Mouse (Mus musculus) left cerebral cortex, postnatal 4 days (tissue): ENCODE measurements at regions not wholly inside any gene's neighbourhood (a gene's known extent, or its start where the extent isn't known, plus 50 kb on each side); places are given as distances from the start of the nearest gene placed in this dataset.

ENCODE experiments used
- DNase-seq: peaks from one replicate; pipeline ENCODE4 v3.0.0-alpha.2; 2022
- intact Hi-C: fragments of 180-260 bp; cut with DNase I; formaldehyde crosslinking; loops from one replicate; pipeline ENCODE4 v1.15.1; 2025

DNA sequence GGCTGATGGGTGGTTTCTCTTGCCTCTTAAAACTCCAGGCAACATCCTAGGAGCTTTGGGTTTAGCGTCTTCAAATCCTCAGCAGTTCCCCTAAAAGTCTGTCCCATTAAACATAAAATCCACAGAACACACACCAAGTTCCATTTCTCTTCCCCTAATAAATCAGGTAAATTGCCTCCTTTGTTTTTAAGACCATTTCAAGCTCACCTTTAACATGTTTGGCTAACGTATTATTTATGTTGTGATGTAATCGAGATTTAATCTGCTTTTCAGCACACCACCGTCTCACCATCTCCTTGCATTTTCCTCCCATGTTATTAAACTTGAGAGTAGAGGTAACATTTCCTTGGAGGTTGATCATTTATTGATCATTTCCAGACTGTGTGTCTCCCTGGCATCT, 286.6 kb upstream of the Nfe2l3 start:
- intact Hi-C loops, result no loop called here
- no peak for DNase-seq

DNA sequence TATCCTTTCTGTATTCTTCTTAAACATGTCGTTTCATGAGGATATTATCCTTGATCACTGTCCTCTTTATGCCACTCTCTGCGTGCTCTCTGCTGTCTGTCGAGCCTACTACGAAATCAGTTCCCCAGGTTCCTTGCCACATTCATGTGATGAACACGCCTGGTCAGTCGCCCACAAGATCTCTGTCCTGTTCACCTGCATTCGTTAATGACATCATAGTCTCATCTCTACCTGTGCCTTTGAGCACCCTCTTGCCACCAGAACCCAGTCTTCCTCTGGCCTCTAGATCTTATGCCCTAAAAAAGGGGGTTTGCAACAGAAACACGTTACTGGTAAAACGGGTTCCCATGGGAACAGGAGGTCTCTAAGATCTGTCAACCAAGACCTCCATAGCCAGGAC, 283.6 kb upstream of the Nfe2l3 start:
- DNase-seq, result no peak
- intact Hi-C loops, result no loop called here

DNA sequence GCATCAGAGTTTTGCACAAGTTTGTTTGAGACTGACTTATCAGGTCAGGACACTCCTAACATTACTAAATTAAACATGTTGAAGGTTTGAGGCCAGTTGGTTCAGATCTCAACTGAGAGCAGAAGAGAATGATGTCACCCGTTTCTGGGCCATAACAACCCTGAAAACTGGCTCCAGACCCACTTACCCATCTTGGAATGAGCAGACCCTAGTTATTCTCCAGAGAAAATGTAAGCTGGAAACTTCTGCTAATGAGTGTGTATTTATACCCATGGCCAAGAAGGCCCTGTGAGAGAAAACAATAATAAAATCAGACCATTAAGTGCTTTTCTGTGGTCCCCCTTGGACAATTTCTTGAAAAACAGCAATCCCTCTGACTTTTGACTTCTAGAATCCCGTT, 282.4 kb upstream of the Nfe2l3 start:
- DNase-seq, result no peak
- intact Hi-C loops, result no loop called here

DNA sequence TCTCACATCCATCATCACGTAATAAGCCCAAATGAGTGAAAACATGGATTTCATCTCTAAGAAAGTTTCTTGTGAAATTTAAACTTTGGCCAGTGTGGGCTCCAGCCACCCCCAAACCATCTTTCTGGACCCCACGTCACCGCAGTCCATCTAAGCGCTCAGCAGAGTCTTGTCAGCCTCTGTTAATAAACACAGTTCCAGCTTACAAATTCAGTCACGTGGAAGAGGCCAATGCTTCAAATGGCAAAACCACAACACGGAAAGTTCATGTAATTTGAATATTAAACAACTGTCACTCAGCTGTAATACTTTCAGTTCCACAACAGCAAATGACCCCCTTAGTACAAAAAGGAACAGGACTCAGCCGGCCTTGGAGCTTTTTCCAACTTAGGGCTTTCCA, 282.0 kb upstream of the Nfe2l3 start:
- DNase-seq, result no peak
- intact Hi-C loops, result no loop called here

DNA sequence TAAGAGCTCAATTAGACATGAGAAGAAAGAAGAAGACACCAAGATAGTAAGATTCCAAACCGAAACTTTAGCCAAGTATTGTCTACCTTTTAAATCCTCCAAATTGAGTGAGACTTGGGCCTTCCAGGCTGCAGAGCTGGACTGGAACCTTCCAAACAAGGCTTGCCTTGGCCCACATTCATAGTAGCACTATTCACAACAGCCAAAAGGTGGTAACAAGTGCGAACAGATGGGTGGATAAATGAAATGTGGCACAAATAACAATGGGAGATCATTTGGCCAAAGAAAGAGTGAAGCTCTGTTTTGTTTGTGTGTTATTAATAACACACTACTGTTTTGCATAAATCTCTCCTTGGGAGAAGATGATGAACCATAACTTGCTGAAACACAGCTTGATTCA, 281.6 kb upstream of the Nfe2l3 start:
- no peak for DNase-seq
- intact Hi-C loops, result no loop called here

DNA sequence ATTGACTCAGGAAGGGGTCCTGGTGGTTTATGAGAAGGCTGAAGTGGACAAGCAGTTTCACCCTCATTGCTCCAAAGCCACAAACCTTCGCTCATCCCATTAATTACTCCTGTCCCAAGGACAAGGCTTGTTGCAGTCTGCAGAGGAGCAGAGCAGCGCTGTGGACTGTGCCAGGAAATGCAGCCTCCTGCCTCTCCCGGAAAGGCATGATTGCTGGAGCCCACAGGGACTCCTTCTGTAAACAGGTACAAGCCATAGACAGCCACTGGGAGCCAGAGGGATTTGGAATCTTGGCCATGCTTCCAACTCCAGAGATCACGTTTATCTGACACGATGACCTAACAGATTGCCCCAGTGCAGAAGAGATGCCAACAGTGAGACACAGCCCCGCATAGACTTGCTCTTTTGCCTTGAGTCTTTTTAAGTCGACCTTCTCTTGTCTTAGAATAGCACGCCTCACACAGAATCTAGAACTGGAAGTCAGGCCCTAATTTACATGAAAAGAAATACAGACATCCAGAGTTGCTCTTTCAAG, 275.6 kb upstream of the Nfe2l3 start:
- intact Hi-C loops, result no loop called here
- no peak for DNase-seq

DNA sequence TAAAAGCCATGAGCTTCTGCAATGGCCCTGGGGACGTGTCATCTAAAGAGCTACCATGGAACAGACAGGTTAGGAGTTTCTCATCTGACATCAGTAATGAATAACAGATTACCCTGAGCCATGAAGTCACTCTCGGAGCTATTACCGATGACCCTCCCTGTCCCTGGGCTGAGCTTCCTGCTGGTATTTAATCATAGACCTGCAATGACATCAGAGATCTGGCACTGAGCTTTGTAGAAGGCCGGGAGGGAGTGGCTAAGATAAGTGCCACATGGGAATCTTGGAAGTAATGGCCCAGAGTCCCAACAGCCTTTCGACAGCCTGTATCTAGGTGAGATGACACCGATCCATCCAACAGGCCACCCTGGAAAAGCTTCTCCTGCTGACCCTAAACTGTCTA, 271.3 kb upstream of the Nfe2l3 start:
- intact Hi-C loops, result no loop called here
- no peak for DNase-seq

DNA sequence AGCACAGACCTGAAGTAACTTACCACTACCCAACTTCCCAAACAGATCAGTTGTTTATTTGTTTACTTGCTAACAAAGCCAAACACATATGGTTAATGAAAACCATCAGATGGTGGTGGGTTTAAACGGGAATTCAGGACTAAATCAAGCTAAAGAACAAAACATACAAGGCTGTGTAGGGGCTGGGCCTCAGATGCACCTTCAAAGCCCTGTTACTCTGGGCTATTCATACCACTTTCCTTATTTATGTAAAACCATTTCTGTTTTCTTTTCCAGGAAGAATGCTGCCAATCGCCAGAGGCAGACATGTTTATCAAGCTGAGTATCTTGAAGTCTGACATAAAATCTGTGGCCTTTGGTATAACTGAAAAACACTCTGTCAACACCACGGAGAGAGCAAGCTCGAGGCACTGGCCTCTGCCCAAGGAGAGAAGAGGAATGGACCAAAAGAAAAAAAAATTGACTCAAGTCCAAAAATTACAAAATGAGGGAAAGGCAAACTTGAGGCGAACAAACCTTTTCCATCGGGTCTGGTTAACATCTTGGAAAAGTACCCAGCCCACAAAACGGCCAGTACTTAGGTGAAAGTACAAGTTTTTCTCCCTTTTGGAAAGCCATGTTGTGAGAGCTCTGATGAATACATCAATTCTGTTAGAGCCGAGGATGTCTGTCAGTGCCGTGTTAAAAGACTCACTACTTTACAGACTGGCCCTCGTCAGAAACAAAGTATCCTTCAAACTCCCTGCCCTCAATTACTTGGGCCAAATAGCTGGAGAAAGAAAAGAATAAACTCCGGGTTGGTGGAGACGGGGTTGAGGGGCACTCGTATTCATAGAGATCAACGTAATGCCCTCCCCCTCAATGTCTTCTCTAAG, 270.0 kb upstream of the Nfe2l3 start:
- no peak for DNase-seq
- intact Hi-C loops, result no loop called here

DNA sequence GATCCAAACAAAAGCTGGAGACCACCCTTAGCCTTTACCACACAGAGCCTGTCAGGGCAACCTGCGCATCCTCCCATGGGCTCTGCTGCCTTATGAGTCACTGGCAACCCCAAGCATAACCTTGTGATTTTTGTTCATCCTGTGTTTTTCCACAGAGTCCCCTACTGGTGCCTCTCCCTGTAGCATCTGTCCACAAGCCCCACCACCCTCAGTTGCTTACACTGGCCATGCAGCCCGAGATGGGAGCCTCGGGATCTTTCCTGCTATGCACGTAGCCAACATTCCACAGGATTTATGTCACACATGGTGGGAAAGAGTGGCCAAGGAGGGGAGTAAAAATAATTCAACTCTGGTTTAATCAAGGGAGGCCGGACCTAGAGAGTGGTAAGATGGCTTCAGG, 269.2 kb upstream of the Nfe2l3 start:
- intact Hi-C loops, result no loop called here
- DNase-seq, result no peak

DNA sequence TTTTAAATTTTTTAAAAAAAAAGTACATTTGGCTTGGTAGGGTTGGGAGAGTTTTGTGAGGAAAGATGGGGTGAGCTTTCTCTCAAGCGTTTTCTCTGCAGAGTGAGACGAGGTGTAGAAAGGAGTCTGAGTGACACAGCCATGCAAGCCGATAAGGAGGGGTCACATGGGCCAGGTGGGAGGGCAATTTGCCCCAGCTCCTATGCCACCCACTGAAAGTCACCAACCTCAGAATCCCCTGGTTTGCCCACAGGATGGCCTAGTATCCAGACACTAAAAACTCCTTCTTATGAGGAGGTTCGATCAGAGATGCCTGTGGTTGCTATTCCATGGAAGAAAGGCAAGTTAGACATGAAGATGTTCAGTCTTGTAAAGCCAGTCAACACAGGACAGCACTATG, 268.6 kb upstream of the Nfe2l3 start:
- intact Hi-C loops, result no loop called here
- no peak for DNase-seq

DNA sequence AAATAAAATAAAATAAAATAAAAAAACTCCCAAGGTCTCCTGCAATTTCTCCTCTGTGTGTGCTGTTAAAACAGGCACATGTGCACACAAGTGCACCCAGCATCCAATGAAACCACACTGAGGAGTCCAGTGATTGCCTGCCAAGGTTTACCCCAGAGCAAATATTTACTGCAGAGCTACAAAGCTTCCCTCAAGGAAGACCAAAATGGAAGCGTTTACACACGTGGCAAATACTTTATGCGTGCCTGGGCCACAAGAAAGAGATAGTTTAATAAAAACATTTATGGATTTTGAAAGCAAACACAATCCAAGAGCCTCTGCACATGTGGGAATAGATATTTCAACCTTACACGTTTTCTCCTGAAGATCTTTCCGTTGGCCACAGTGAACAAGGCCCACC, 265.4 kb upstream of the Nfe2l3 start:
- DNase-seq, result no peak
- intact Hi-C loops, result no loop called here

DNA sequence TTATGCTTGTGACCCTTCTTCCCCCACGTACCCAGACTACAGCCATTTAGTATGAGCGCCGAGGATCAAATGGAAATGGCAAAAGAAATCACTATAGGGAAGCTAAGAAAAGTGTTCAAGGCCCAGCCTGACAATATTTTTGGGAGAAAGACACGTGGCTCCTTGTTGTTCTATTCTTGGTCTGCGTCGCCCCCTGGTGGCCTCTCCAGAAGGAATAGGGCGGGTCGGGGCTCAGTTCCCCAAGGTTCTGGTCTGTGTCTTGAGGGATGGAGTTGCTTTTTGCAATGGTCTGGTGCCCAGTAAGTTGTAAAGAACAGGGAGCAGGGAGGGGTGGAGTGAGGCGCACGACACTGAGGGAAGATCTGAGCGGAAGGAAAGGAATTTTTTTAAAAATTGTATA, 264.4 kb upstream of the Nfe2l3 start:
- intact Hi-C loops, result loop anchor here (2.0 kb wide), 3 partner anchors 231 to 489 kb away; no protein-coding TSS in a partner anchor
- peak; percentile 92 for DNase-seq

DNA sequence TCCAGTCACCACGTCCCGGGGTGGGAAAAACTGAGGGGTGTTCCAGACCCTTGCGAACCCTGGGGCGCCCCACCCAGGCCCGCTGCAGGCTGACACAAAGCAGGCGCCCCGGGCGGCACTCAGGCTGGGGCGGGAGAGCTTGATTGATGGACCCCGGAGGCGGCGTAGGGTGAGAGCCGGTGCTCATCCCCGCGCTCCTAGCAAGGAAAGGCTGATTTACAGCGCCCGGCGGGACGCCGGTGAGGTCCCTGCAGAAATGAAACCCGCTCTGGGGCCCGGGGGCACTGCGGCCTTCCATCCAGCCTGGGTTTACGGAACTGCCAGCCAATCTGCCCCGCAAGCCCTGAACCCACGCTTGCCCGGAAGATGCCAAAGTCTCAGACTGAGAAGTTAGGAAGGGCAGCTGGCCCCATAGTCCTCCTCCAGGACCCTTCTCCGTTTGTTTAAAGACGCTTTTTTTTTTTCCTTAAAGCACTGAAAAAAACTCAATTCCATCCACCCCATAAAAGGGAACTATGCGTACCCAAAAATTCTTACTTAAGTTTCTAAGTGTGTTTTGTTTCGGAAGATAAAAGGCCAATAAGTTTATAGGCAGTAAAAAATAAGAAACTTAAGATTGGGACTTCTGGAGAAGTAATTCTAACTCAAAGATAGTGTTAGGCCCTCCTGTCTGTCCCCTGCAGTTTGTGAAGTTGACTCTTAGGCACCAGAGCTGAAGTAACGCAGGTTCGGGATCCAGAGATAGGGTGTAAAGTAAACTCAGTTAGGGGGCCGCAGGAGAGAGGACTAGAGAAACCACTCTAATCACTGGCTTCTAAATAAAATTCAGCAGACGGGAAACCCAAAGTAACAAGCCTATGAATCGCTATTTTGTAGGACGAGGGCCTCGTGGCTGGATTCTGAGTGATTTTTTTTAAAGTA, 263.4 kb upstream of the Nfe2l3 start:
- DNase-seq, result peak; percentile 35
- intact Hi-C loops, result loop anchor here (2.0 kb wide), 3 partner anchors 232 to 490 kb away; no protein-coding TSS in a partner anchor

DNA sequence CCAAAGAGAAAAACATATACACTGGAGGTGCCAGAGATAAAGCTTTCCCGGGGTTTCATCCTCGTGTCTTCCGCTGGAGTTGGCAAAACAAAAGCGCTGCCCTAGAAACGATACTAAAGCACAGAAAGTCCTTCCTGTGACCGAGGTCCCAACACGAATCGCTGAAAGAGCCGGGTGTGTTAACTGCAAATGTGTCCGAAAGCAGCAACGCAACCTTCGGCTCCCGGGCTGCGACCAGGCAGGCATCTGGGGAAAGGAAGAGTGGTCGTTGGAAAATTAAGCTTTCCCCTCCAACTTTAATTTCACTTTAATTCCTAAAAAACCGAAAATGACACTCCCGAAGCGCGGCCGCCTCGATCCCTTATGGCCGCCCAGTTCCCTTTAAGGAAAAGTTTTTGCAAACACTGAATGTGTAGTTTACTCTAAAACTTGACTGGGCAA, 262.5 kb upstream of the Nfe2l3 start:
- intact Hi-C loops, result loop anchor here (2.0 to 5.0 kb wide), 4 partner anchors 233 to 1052 kb away; partner anchors contain the start of gene Hoxa7
- DNase-seq, result no peak

DNA sequence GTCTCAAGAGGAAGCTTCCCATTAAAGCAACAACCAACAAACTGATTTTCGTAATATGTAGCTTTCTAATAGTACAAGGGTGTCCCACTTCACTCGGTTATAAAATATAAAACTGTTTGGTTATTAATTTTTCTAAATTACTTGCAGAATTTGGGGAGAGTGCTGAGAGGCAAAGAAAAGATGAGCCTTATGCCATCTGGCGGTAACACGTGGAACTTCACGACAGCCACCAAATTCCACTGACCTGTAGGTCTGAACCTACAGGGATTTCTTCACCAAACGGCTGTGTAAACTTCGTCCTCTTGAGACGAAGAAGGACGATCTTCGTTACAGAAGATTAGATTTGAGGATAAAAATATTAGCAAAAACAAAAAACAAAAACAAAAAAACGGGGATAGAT, 262.1 kb upstream of the Nfe2l3 start:
- intact Hi-C loops, result loop anchor here (5.0 kb wide), 1 partner anchor 1052 kb away; the partner anchor contains the start of gene Hoxa7
- DNase-seq, result peak; percentile 70

DNA sequence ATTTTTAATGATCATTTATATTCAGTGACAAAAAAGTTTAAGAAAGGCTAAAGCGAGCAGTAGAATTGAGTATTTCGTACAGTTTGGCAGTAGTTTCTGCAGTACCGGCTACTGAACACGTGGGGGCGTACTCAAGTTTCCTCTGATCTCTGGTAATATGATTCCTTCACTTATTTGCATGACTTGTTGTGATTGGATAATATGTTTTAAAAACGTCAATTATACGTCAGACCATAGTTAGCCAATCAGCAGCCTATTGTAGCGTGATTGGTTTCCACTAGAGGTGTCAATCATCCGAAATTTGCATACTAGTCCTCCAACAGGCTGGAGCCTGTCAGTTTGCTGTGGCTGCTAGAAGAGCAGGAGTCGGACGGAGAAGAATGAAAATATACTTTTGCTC, 261.6 kb upstream of the Nfe2l3 start:
- peak; percentile 60 for DNase-seq
- intact Hi-C loops, result loop anchor here (5.0 kb wide), 1 partner anchor 1051 kb away; the partner anchor contains the start of gene Hoxa7

DNA sequence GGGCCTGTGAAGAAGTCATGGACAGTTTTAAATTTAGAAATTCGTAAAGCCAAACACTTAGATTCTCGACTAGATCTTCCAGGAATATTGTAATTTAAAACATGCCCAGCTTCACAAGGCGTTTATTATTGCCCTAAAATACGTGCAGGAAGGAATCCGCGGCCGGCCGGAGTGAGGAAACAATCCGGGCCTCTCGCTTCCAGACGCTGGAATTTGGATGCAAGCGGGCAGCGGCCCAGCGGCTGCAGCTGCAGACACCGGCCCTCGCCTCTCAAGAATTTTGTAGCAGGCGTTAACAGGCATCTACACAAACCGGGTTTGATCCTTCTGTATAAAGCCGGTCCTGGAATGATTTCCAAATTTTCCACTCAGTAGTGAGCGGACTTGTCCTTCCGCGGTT, 260.7 kb upstream of the Nfe2l3 start:
- intact Hi-C loops, result loop anchor here (5.0 kb wide), 1 partner anchor 1051 kb away; the partner anchor contains the start of gene Hoxa7
- DNase-seq, result peak; percentile 57

DNA sequence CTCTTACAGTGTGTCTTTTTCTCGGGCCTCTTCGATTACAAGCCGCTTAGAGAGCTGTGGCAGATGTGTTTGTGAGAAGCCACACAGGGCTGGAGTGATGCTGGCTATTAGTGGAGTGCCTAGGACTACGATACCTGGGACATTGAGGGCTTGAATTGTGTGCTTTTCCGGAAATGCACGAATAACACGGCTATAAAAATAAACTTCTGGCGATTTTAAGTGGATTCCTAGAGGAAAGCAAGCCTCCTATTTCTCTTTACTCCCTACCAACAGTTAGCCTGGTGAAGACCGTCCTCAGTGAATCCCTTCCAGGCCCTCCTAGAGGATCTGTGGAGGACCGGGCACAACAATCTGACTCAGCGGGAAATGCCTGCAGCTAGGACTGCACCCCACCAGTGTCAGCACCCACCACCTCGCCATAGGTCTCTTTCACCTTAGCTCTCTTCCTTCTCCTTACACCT, 260.1 kb upstream of the Nfe2l3 start:
- DNase-seq, result no peak
- intact Hi-C loops, result loop anchor here (5.0 kb wide), 1 partner anchor 1050 kb away; the partner anchor contains the start of gene Hoxa7

DNA sequence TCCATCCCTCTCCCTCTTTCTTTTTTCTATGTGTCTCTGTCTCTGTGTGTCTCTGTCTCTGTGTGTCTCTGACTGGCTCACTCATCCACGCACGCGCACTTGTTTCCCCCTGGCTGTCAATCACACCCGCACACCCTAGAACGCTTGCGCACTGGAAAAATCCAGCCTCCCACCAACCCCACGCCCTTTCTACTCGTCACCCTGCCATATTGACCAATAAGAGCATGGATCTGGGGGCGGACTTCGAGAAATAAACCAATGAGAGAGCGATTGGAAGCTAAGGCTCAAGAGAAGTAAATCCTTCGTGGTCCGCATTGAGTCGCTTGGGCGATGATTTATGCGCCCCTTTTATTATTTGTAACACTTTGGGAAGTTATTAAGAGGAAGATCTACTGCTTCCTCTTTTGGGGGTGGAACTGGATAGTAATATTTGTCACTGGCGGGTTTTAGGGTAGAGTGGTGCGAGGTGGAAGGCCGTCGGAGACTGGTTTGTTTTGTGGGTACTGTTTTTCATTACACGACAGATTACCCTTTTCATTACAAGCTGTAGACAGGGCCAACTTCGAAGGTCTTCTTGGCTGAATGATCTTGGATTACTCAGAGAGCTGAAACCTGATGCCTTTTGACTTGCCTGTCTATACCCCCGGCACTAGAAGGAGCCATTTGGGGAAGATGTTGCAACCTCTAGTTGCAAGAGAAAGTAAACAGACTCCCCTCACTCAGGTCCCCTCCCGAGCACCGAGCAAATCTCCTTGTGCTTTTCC, 259.4 kb upstream of the Nfe2l3 start:
- DNase-seq, result peak; percentile 81
- intact Hi-C loops, result loop anchor here (5.0 kb wide), 1 partner anchor 1049 kb away; the partner anchor contains the start of gene Hoxa7
